8 mouse cellular contexts compared by ENCODE assay signal in genomic region chr12:87266108-87266826, GRCm38 (mm10). TPM values are rescaled to one million over a fixed set of nuclear protein-coding genes. Genes with fewer than 3 reads are reported as not detected.
DNase-seq lines count a peak whose midpoint lies in the region; ATAC-seq lines count a peak whose summit lies in the region.

Vipas39 (minus strand) TSS chr12:87266256.
Ahsa1 (plus strand) TSS chr12:87266479.

- peak; percentile 99 for ATAC-seq in hindbrain, embryonic 15.5 days (ENCODE audit: low FRiP score, low read depth)

- H3K9me3 ChIP-seq in hindbrain, embryonic 15.5 days = no peaks in the 10 kb centered on the region

- no peaks in the 10 kb centered on the region for H3K27me3 ChIP-seq in hindbrain, embryonic 15.5 days

- under 1% methylated on average over 31 of the region's 31 CpGs for WGBS in hindbrain, embryonic 15.5 days

- H3K27ac ChIP-seq in hindbrain, embryonic 15.5 days (replicated peaks) = peak within 1 kb of the TSS; percentile 93

- H3K4me3 ChIP-seq in hindbrain, embryonic 15.5 days = peak within 1 kb of the TSS; percentile 74

- peak within 1 kb of the TSS; percentile 87 for H3K9ac ChIP-seq in hindbrain, embryonic 15.5 days

- H3K36me3 ChIP-seq in hindbrain, embryonic 15.5 days = peaks cover 43% of the 10 kb centered on the region

- DNase-seq in WW6 (ENCODE audit: low read depth, low spot score) = peak; percentile 84
- peak; percentile 83 to 87 for DNase-seq in cerebellum, postnatal 36 days
- peak; percentile 90 to 96 for DNase-seq in frontal cortex, postnatal 36 days (ENCODE audit: low spot score in 2 of 2)
- DNase-seq in left cerebral cortex, adult 11 months (ENCODE audit: low spot score) = peak; percentile 93
- DNase-seq in lung, postnatal 4 days = peak; percentile 88 to 92
- DNase-seq in retina, postnatal 7 days (ENCODE audit: low read depth, low spot score) = peak; percentile 91
- DNase-seq in urinary bladder, postnatal 14 days (ENCODE audit: low spot score) = peak; percentile 87

- H3K4me2 ChIP-seq in hindbrain, embryonic 15.5 days = peak within 1 kb of the TSS; percentile 82

- H3K4me1 ChIP-seq in hindbrain, embryonic 15.5 days (replicated peaks) = peaks cover 25% of the 10 kb centered on the region

RNA-seq across cellular contexts. Expression of gene Vipas39, which starts in this region (rescaled TPM):
- polyA plus RNA-seq in hindbrain, embryonic 15.5 days (2015; fragmentation: Nextera tagmentation; extraction: Ambion mirVana) = 52.2 and 55.2 TPM in 2 replicates

RNA-seq across cellular contexts. Expression of gene Ahsa1, which starts in this region (rescaled TPM):
- polyA plus RNA-seq in hindbrain, embryonic 15.5 days (2015; fragmentation: Nextera tagmentation; extraction: Ambion mirVana) = 208 and 221 TPM in 2 replicates

Comparison
In these comparisons a context has a peak if more than half of its experiments do, and no peak if none do; other contexts are left out.
1. Peak in every context shown above with its lines: DNase-seq, ATAC-seq, H3K4me3 ChIP-seq and H3K27ac ChIP-seq.